Mouse (Mus musculus) erythroblast, embryonic 14.5 days (primary cell): ENCODE measurements around the gene Ptf1a.

ENCODE experiments used
- GATA1 ChIP-seq: IDR thresholded peaks from 2 replicates; pipeline ENCODE4 v1.6.1; 2012; ENCODE audit warnings: low read length, inconsistent platforms, mixed read lengths
- TAL1 ChIP-seq: IDR thresholded peaks from 3 replicates; pipeline ENCODE4 v1.6.1; 2012; ENCODE audit warnings: low read length, inconsistent platforms, mixed read lengths

DNA sequence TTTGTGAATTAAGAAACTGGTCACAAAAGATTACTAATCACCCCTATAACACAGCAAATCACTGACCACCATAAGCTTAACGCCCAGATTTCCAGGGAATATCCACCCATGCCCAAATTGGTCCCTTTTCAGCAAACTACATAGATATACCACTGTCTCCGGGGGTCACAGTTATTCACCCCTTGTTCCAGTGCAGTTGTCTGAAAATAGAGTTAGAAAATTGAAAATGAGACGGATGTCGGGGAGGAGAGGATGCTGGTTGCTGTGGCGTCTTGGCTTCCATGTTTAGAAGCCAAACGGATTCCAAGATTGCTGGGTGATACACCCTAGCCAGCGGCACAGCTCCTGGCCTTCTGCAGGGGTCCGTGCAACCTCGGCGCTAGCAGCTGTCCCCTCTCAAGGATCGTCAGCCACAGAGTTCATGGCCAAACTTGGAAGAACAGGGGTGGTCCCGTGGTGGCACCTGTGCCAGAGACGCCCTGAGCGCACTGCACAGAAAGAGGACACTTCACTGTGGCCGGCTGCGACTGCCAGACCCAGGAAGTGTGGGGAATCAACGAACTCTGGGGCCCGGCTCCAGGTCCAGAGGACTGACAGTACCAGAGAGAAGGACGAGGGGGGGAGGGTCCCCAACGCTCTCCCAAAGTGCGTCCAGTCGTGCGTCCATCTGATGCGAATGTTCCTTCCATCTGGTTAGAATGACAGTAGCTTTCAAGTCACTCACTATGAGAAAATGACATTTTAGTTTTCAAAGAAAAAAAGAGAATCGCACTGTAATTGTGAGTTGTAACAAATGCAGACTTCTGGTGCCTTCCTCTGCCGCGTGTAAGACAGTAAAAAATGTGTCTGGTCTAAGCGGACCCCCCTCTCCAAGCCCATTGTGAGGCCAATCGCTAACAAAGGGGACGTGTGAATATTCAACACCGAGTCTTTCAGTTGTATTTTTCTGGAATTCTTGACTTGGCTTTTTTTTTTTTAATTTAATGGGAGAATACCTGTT is 15.5 kb upstream of the Ptf1a start:
- no peak for TF ChIP-seq GATA1
- no peak for TF ChIP-seq TAL1
